Mouse (Mus musculus) CD8-positive naive resting alpha-beta T cell, adult 2 months (primary cell): Measurements from ENCODE around the gene Fgr.

Source experiments
- DNase-seq, 2 experiments: peaks; one replicate each; pipeline ENCODE4 v3.0.0; 2022; ENCODE audit warnings: low read depth in 2 of 2, low spot score in 2 of 2

Fgr gene

GRCm38 (mm10) chr4:133050196-133050836 is 76.4 kb downstream of the Fgr start:
- no peak for DNase-seq

- peak in 1 of 2 experiments; percentile 12 for DNase-seq
Observed at GRCm38 (mm10) chr4:133050837-133051549, 77.1 kb downstream of the Fgr start.

- DNase-seq = no peak
Observed at GRCm38 (mm10) chr4:133051550-133051865, 77.6 kb downstream of the Fgr start.
